Mouse (Mus musculus) liver, embryonic 14 days (tissue): ENCODE results near the gene Gm5065. TPM values are rescaled to one million over a fixed set of nuclear protein-coding genes. Genes with fewer than 3 reads are reported as not detected.

Experiments used
- polyA plus RNA-seq: library from polyadenylated mRNA; depleted of rRNA; stranded (reverse); fragments of >200 nt; gene quantifications from 2 replicates; pipeline ENCODE4 v1.2.3, GENCODE M21; 2012; rRNA removed

Gene Gm5065
- polyA plus RNA-seq = not detected in 2 replicates

DNA sequence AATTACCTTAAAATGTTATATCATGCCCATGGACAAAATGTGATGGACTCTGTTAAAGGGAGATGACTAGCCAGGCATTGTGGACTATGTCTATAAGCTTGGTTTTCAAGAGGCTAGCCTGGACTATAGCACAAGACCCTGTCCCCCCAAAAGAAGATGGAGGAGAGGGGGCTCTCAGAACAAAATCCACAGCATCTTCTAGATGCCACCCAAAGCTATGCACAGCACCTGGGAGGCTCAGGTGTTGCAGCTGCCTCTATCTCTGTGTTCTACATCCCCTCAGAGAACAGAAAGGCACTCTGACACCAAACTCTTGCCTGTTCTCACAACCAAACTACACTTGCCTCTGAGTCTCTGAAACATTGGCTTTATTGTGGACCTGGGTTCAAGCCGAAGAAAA, at the start of gene Gm5065:
Gm5065 (plus strand) TSS at position 301 of the 400 bp plus-strand sequence.

DNA sequence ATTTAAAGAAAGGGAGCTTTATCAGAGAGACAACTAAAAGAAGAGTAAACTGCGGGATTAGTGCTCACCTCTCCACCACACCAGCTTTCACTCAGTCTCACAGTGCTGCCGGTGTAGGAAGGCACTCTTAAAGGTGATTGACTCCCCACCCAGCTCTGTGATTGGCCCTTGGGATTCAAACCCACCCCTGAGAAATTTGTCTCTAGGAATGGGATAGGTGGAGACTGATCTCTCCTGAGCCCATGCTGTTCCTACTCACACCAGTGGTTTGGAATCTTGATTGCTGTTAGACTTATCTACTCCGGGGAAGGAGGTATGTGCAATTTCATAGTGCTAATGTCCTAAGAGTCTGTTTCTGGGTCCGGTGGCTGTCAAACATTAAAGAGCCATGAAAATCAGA, 598 bp downstream of the Gm5065 start, which contains the start of gene Nlrp2:
Nlrp2 (minus strand) TSS at position 101 of the 400 bp plus-strand sequence.

Other genes with a start within 250 kb of the Gm5065 start
- gene Rfpl4, start 233.6 kb upstream of the Gm5065 start, polyA plus RNA-seq = not detected in 2 replicates
- gene Rasl2-9, start 224.6 kb upstream of the Gm5065 start, polyA plus RNA-seq = 0.14 and 0.20 TPM in 2 replicates
- not detected in 2 replicates for gene Vmn1r55, start 200.9 kb upstream of the Gm5065 start, polyA plus RNA-seq
- not detected in 2 replicates for gene Vmn1r56, start 153.8 kb upstream of the Gm5065 start, polyA plus RNA-seq
- gene Vmn1r57, start 132.0 kb upstream of the Gm5065 start, polyA plus RNA-seq = not detected in 2 replicates
- not detected in 2 replicates for gene Nlrp2, start 498 bp downstream of the Gm5065 start, polyA plus RNA-seq
- not detected in 2 replicates for gene Vmn1r58, start 62.9 kb downstream of the Gm5065 start, polyA plus RNA-seq
- gene Vmn1r59, start 106.2 kb downstream of the Gm5065 start, polyA plus RNA-seq = not detected in 2 replicates
- gene Vmn2r28, start 143.4 kb downstream of the Gm5065 start, polyA plus RNA-seq = not detected in 2 replicates
- gene Vmn1r60, start 196.8 kb downstream of the Gm5065 start, polyA plus RNA-seq = not detected in 2 replicates